Mouse (Mus musculus) erythroid progenitor cell, adult 5-6 weeks (primary cell): Measurements from ENCODE around the gene Myh7b. TPM values are rescaled to one million over a fixed set of nuclear protein-coding genes. Genes with fewer than 3 reads are reported as not detected.

Experiments
- ATAC-seq: replicated peaks from 2 replicates; pipeline ENCODE4 v1.8.0; 2016; ENCODE audit warnings: moderate number of reproducible peaks, mild to moderate bottlenecking, moderate TSS enrichment, inconsistent platforms; ENCODE audit not compliant: poor library complexity, low FRiP score, severe bottlenecking
- total RNA-seq, 2 experiments: library from RNA; stranded (forward) in 1 of 2; stranded (reverse) in 1 of 2; fragments of 150-400 nt in 1 of 2; fragments of 186-747, 209-891 nt in 1 of 2; gene quantifications; 2 replicates each; pipeline versions ENCODE4 v1.2.3 to v1.2.4; 2015 to 2017; ENCODE audit warnings: low replicate concordance in 2 of 2

Myh7b gene
- total RNA-seq, 2 experiments from 2014 or later, result not detected

DNA sequence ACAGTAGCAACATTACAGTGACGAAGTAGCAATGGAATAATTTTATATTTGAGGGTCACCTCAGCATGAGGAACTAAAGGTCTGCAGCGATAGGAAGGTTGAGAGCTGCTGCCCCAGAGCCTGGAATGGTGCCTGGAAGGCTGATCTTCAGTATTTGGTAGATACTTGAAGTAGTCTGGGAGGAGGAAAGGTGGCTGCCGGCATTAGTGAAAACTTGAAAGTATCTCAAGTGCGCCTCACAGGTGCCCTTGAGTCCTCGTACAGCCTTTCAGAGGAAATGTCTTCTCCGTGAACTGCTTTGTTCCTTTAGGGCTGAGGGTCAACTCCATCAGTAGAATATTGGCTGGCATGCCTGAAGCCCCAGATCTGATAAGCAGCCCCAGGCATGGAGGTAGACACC, 15.5 kb upstream of the Myh7b start:
- no peak for ATAC-seq

DNA sequence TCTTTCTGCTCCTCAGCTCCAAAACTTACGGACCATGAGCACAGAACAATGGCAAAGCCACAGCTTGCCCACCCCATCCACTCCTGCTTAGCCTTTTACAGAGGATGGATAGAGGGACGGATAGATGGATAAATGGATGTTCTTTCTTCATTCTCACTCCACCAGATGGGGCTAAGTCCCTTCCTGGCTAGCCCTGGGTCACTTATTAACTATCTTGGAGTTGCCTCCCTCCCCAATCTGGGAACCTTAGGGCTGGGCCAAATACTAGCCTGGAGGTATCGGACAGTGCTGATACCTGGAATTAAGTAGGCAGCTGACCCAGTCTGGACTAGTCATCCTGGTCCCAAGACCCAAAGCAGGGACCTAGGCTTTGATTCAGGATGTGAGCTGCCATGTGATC, 7.3 kb upstream of the Myh7b start:
- ATAC-seq, result no peak

DNA sequence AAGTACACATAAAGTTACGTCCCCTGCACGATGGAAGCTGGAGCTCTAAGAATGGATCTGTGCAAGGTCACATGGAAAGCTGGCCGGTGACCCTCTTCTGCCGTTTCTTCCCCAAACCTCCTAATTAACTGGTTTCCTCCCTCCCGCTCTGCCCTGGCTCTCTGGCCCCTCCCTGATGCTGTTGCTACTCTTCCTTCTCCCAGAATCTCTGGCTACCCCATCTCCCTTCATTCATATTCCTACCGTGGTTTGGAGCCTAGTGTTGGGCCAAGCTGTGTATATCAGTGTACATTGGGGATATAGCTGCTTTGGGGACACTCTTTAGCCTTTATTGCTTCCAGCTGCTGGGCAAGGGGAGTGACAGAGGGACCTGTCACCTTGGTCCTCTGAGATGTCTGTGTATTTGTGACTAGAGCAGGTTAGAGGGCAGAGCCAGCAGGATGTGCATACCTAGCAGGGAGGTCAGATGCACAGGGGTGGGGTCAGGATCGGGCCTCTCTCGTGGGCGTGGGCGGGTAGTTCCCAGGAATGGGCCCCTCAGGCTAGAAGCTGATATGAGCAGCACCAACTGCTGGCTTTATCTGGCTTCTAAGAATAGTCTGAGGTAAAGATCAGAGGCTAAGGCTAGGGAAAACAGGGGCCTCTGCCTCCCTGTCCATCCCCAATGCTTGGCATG, 6.3 kb upstream of the Myh7b start:
- peak; percentile 87 for ATAC-seq

DNA sequence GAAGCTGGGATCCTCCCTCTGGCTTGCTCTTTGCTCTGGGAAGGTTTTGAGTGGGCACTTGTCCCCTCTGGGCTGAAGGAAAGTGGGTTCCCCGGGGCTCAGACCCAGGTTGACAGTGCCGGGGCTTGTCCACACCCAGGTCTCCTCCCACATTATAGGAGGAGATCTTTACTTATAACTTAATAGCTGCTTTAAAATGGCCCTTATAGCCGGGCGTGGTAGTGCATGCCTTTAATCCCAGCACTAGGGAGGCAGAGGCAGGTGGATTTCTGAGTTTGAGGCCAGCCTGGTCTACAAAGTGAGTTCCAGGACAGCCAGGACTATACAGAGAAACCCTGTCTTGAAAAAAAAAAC, 5.8 kb upstream of the Myh7b start:
- ATAC-seq, result peak; percentile 81

DNA sequence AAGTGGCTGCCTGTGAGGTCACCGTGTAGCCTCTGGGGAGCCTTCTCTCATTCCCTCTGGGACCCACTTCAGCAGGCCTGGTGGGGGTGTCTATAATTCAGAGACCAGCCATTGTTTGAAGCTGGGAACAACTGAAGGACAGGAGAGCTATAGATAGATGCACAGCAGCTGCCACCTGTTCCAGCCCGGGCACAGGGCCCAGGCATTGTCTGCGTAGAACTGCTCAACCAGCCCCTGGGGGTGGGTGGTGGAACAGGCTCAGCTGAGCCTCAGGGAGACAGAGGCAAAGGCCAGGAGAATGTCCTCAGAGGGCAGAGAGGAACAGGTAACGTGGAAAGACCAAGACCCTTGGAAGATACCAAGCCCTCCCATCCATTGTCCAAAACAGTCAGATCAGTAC, 4.7 kb upstream of the Myh7b start:
- ATAC-seq, result no peak

DNA sequence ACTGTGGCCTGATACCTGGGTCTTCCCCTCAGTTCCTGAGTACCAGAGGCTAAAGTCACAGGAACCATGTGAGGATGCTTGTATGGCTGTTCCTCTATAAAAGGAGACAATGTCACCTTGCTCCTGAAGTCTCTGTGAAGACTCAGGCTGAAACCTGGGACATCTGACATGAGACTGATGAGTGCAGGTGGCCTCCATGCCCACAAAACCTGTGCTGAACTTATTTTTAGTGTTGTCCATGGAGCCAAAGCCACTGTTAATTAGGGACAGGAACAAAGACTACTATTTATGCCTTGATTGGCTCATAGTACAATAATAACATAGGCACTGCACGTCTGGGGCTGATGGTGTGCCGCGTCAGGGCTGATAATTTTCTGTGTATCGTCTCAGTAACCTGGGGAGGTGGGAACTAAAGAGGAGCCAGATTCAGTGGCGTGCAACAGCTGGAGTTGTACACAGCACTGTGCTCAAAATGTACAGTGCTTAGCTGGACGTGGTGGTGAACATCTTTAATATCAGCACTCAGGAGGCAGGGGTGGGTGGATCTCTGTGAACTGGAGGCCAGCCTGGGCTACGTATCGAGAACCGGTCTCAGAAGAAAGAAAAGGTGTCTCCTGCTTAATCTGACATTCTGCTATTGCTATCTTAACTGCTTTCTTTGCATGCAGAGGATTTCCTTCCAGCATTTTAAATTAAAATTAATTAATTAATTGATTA, 980 bp downstream of the Myh7b start:
- ATAC-seq, result no peak

DNA sequence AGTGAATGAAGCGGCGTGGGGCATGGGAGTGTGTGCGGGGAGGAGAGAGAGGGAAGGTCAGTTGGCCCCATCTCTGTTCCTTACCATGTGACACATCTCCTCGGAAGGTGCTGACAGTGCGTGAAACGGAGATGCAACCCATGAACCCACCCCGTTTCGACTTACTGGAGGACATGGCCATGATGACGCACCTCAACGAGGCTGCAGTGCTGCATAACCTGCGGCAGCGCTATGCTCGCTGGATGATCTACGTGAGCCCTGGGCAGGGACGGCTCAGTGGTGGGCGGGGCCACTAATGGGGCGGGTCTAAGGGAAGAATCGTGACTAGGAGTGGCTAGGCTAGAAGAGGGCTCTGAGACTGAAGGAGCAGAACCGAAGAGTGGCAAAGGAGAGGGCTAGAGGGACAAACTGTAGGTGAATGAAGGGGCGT, 2.3 kb downstream of the Myh7b start:
- ATAC-seq, result peak; percentile 95

DNA sequence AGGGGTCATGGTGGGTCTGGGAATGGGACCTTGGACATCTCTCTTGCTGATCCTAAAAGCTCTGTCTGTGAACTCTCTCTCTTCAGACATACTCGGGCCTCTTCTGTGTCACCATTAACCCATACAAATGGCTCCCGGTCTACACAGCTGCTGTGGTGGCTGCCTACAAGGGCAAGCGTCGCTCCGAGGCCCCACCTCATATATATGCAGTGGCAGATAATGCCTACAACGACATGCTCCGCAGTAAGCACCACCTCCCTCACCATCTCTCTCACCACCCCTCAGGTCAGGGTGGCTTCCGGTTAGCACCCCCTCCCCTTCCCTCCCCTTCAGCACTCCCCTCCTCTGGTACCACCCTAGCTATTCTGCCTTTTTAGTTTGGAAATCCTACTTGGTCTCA, 2.9 kb downstream of the Myh7b start:
- no peak for ATAC-seq

DNA sequence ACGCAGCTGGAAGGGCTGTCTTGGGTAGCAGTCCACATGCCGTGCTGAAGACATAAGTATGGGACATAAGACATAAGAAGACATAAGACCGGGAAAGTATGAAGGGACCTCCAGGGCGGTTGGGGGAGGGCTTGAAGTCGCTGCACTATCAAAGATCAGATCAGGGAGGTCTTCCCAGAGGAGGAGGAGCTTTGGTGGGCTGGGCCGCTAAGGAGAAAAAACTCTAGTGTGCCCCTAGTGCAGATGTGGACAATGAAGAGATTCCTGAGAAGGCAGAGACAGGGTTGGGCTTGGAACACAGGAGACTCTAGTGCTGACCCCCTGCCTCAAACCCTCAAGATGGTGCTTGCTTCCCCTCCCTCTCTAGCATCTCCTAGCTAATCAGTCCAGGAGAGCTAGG, 6.0 kb downstream of the Myh7b start:
- no peak for ATAC-seq

DNA sequence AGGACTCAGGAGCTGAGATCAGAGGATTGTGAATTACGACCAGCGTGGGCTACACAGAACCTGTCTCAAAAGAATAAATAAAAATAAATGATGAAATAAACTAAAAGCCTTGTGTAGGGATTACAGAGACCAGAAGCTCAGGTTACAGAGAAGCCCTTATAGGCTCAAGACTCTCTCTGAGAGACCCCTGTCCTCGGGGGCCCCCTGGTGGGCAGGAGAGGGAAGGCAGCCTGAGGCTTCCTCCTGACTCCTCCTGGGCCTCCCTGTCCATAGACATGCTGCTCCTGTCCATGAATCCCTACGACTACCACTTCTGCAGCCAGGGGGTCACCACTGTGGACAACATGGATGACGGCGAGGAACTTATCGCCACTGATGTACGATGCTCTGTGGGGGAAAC, 8.8 kb downstream of the Myh7b start:
- peak; percentile 73 for ATAC-seq

DNA sequence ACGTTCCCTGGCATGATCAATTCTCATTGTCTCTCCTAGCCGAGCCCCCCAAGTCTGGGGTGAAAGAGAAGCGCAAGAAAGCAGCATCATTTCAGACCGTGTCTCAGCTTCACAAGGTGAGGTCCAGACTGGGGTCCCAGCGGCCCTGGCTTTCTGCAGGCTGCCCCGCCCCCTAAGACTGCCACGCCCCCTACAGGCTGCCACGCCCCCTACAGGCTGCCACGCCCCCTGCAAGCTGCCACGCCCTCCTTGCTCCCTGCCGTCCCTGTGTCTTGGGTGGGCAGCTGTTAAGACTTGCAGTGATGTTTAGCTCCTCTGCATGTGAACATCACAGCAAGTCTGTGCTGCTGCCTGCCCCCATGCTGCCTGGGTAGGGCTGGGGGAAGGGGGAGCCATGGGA, 11.6 kb downstream of the Myh7b start:
- no peak for ATAC-seq

DNA sequence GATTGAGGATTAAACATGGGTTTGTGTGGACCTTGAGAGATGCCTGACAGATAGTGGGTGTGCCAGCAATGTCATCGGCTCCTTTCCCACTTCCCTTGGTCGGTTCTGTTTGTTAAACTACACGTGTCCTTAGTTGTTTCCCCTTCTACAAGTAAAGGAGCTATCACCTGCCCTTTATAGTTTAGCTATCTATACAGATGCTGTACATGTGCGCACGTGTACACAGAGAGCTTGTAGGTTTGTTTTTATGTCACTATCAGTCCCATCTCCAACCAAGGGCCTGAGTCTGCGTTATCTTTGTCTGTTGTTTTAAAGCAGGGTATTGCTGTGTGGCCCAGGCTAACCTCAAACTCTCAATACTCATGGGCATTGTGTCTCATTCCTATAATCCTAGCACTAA, 13.0 kb downstream of the Myh7b start:
- no peak for ATAC-seq

DNA sequence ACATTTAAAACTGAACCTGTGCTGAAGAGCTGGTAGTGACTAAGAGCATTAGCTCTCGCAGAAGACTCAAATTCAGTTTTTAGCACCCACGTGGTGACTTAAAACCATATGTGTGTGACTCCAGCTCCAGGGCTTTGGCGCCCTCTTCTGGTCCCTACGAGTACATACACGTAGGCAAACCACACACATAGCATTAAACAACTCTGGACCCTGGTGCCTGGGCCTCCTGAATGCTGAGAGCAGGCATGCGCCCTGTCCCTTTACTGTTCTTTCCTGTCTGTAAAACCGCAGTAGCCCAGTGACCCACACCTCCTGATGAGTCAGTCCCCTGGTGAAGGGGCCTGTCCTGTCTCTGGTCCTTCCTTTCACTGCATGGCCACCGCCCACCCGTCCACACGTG, 13.7 kb downstream of the Myh7b start:
- ATAC-seq, result peak; percentile 40; the same call in 1 of the 2 replicates

DNA sequence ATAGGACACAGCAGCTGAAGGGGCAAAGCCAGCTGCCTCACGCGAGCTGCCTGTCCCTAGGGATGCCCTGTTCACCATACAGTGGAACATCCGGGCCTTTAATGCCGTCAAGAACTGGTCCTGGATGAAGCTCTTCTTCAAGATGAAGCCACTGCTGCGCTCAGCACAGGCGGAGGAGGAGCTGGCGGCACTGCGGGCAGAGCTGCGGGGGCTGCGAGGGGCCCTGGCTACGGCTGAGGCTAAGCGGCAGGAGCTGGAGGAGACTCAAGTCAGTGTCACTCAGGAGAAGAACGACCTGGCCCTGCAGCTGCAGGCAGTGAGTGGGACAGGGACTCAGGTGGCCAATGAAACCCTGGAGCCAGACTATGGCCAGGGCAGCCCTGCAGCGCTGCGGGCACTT, 15.3 kb downstream of the Myh7b start:
- ATAC-seq, result no peak

DNA sequence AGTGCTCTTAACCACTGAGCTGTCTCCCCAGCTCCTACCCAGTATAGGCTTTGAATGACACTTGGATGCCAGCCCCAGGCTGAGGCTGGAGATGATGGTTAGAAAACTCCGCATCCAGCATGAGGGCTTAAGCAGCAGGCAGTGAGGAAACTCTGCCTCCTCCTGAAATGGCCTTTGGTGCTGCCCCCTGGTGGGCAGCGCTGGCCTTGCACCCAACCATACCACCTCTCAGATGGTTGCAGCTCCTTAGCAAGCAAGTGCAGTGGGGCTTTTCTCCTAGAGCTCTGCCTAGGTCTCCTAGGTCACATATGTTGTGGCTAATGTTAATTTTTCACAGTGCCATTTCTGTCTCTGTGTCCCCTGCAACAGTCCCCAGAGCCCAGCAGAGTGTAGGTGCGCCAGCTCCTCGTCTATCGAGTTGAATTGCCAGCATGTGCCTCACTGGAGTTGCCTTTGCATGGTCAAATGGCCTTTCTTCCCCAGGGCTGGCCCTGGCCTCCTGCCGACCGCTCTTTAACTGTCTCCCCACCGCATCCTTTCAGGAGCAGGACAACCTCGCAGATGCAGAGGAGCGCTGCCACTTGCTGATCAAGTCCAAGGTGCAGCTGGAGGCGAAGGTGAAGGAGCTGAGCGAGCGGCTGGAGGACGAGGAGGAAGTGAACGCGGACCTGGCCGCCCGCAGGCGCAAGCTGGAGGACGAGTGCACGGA, 16.2 kb downstream of the Myh7b start:
- peak; percentile 50 for ATAC-seq

DNA sequence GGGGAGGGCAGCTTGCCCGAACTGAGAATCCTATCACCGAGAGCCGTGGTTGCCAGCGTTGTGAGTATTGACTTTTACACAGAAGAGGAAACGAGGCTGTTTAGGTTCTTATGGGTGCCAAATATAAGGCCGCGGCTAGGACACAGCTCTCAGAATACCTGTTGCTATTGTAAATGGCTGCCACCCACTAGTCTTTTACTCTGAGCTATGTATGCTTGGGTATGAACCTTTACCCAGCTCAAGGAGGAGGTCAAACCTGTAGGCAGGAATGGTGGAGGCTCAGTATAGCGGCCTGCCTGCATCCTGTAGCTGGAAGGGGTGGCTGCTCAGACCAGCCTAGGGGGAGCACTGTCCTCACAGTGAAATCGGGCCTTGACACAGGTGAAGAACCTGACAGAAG, 17.1 kb downstream of the Myh7b start:
- ATAC-seq, result no peak

DNA sequence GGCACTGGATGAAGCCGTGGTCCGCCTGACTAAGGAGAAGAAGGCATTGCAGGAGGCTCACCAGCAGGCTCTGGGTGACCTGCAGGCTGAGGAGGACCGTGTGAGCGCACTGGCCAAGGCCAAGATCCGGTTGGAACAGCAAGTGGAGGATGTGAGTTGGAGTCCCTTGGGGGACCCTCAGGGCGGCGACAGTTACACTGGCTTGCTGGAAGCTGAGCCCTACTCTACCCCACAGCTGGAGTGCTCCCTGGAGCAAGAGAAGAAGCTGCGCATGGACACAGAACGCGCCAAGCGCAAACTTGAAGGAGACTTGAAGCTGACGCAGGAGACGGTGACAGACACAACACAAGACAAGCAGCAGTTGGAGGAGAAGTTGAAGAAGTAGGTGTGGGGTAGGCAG, 17.5 kb downstream of the Myh7b start:
- ATAC-seq, result no peak

DNA sequence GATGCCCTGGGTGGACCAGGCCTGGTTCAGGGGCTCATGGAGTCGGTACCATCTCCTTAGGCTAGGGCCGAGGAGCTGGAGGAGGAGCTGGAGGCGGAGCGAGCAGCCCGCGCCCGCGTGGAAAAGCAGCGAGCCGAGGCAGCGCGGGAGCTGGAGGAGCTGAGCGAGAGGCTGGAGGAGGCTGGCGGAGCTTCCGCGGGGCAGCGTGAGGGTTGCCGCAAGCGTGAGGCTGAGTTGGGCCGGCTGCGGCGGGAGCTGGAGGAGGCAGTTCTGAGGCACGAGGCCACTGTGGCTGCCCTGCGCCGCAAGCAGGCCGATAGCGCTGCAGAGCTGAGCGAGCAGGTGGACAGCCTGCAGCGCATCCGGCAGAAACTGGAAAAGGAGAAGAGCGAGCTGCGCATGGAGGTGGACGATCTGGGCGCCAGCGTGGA, 18.2 kb downstream of the Myh7b start:
- no peak for ATAC-seq

DNA sequence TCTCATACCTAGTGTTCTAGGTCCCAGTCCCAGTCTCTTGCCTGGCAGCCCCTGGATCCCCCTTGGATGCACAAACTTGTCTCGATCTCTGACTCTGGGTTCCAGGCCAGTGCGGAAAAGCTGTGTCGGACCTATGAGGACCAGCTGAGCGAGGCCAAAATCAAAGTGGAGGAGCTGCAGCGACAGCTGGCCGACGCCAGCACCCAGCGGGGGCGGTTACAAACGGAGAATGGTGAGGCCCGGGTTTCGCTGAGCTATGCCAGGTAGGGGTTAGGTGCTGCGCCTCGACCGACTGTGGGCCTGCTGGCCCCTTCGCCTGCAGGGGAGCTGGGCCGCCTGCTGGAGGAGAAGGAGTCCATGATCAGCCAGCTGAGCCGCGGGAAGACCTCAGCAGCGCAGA, 19.1 kb downstream of the Myh7b start:
- no peak for ATAC-seq

DNA sequence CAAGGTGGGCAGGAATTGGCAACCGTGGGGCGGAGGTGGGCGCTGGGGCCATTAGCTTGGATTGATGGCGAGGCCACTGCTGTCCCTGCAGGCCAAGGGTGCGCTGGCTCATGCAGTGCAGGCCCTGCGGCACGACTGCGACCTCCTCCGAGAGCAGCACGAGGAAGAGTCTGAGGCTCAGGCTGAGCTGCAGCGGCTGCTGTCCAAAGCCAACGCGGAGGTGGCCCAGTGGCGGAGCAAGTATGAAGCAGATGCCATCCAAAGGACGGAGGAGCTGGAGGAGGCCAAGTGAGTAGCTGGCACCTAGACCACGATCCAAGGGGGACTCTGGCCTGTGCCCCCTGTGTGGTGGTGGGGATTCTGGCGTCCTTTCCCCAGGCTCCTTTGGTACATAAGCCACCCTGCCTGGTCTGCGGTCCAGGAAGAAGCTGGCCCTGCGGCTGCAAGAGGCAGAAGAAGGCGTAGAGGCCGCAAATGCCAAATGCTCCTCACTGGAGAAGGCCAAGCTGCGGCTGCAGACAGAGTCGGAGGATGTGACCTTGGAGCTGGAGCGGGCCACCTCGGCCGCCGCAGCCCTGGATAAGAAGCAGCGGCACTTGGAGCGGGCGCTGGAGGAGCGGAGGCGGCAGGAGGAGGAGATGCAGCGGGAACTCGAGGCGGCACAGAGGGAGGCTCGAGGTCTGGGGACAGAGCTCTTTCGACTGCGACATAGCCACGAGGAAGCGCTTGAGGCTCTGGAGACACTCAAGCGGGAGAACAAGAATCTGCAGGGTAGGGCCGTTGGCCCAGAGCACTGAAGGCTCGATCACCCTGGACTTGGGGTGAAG, 19.8 kb downstream of the Myh7b start:
- no peak for ATAC-seq
